Mouse (Mus musculus) yolk sac, embryonic 10.5 days (tissue): ENCODE measurements around the gene Hist2h2be.
"Not testable (repeated sequence)": the region's sequence is repeated elsewhere in the genome, so short reads cannot be mapped to it uniquely, and the experiment has no call there.

Source experiments
- DNase-seq: peaks from one replicate; pipeline ENCODE4 v3.0.0-alpha.2; 2017; ENCODE audit warnings: low spot score

The Hist2h2be gene

GRCm38 (mm10) chr3:96238954-96239793 lies 18.3 kb downstream of the Hist2h2be start, which contains the start of gene Hist2h3c2:
TSS of gene Hist2h3c2 (minus strand) at chr3:96239127.
- DNase-seq = not testable (repeated sequence)

GRCm38 (mm10) chr3:96239949-96240798 lies 19.3 kb downstream of the Hist2h2be start, which contains the start of gene Hist2h2aa2:
TSS of gene Hist2h2aa2 (minus strand) at chr3:96240276.
- peak; percentile 82 for DNase-seq

- no peak for DNase-seq
Measured at GRCm38 (mm10) chr3:96240799-96241197, 19.9 kb downstream of the Hist2h2be start.

- DNase-seq = peak; percentile 63
Measured at GRCm38 (mm10) chr3:96243921-96244572, 23.1 kb downstream of the Hist2h2be start.

GRCm38 (mm10) chr3:96245003-96245886 lies 24.3 kb downstream of the Hist2h2be start, which contains the start of gene Hist2h2aa1:
TSS of gene Hist2h2aa1 (plus strand) at chr3:96245497.
- peak; percentile 86 for DNase-seq

GRCm38 (mm10) chr3:96246018-96246417 lies 25.1 kb downstream of the Hist2h2be start:
- not testable (repeated sequence) for DNase-seq

- not testable (repeated sequence) for DNase-seq
Measured at GRCm38 (mm10) chr3:96246427-96246856, 25.5 kb downstream of the Hist2h2be start, which contains the start of gene Hist2h3c1. TSS of gene Hist2h3c1 (plus strand) at chr3:96246685.

- DNase-seq = peak; percentile 31
Measured at GRCm38 (mm10) chr3:96247356-96248140, 26.6 kb downstream of the Hist2h2be start.

GRCm38 (mm10) chr3:96248141-96249033 lies 27.5 kb downstream of the Hist2h2be start:
- peak; percentile 25 for DNase-seq

GRCm38 (mm10) chr3:96249034-96249345 lies 28.1 kb downstream of the Hist2h2be start:
- DNase-seq = no peak

GRCm38 (mm10) chr3:96250890-96251289 lies 30.0 kb downstream of the Hist2h2be start:
- DNase-seq = no peak

GRCm38 (mm10) chr3:96251787-96252186 lies 30.9 kb downstream of the Hist2h2be start:
- no peak for DNase-seq

- no peak for DNase-seq
Measured at GRCm38 (mm10) chr3:96254683-96255355, 33.9 kb downstream of the Hist2h2be start.

GRCm38 (mm10) chr3:96255926-96256593 lies 35.1 kb downstream of the Hist2h2be start:
- no peak for DNase-seq

- no peak for DNase-seq
Measured at GRCm38 (mm10) chr3:96257190-96257589, 36.3 kb downstream of the Hist2h2be start.

GRCm38 (mm10) chr3:96260220-96260619 lies 39.3 kb downstream of the Hist2h2be start:
- no peak for DNase-seq

- DNase-seq = no peak
Measured at GRCm38 (mm10) chr3:96261623-96262022, 40.7 kb downstream of the Hist2h2be start.
